33 mouse cellular contexts compared by ENCODE assay signal in the genomic region with DNA sequence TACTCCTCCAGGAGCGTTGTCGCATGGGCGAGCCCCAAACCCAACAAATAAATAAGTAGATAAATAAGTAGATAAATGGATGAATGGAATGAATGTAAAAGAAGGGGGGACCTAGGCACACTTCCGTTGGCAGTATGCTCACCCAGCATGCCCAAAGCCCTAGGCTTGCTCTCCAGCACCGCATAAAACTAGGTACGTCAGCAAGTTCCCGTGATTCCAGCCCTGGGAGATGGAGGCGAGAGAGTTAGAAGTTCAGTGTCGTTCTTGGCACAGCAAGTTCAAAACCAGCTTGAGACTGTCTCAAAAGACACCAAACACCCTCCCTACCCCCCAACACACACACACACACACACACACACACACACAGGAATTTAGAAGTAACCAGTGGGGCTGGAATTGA. TPM values are rescaled to one million over a fixed set of nuclear protein-coding genes. Genes with fewer than 3 reads are reported as not detected.
DNase-seq lines count a peak whose midpoint lies in the region; ATAC-seq and TF ChIP-seq lines count a peak whose summit lies in the region.
"Had no signal": no experiment of that assay in that cellular context is flagged by ENCODE, and none has a peak within 500 bp of the region (broad histone marks: within the 10 kb centered on the region; RNA-seq: fewer than 3 reads in every experiment).

No protein-coding gene starts in this region.

- 69% methylated on average over 9 of the region's 9 CpGs for WGBS in heart, embryonic 13.5 days
- 70% methylated on average over 9 of the region's 9 CpGs for WGBS in heart, embryonic 12.5 days

- intact Hi-C loops in left cerebral cortex, adult 2 months (cut with DNase I), result no loop called here

- 0 out of 2 replicates have a peak overlapping the region, but pooled peaks have one; percentile 37 for H3K9ac ChIP-seq in heart, embryonic 13.5 days
- H3K9ac ChIP-seq in heart, embryonic 12.5 days, result no peak overlapping the region
- H3K9ac ChIP-seq: embryonic facial prominence, embryonic 12.5 days; embryonic facial prominence, embryonic 15.5 days; forebrain, embryonic 12.5 days; forebrain, embryonic 15.5 days; hindbrain, embryonic 14.5 days had no signal

- H3K36me3 ChIP-seq in heart, embryonic 13.5 days, result peaks cover 27% of the 10 kb centered on the region
- H3K36me3 ChIP-seq in heart, embryonic 12.5 days, result peaks cover 21% of the 10 kb centered on the region

- H3K4me3 ChIP-seq in heart, embryonic 13.5 days, result no peak overlapping the region
- H3K4me3 ChIP-seq in heart, embryonic 12.5 days, result no peak overlapping the region
- H3K4me3 ChIP-seq in left cerebral cortex, adult 2 months, result no peak overlapping the region
- H3K4me3 ChIP-seq: embryonic facial prominence, embryonic 12.5 days; embryonic facial prominence, embryonic 15.5 days; forebrain, embryonic 12.5 days; forebrain, embryonic 15.5 days; heart, adult 2 months had no signal

- no peak overlapping the region for H3K4me2 ChIP-seq in heart, embryonic 13.5 days
- no peak overlapping the region for H3K4me2 ChIP-seq in heart, embryonic 12.5 days
- H3K4me2 ChIP-seq: embryonic facial prominence, embryonic 12.5 days; embryonic facial prominence, embryonic 15.5 days; forebrain, embryonic 12.5 days; forebrain, embryonic 15.5 days; hindbrain, embryonic 14.5 days had no signal

- no peaks in the 10 kb centered on the region for H3K27me3 ChIP-seq in heart, embryonic 13.5 days (replicated peaks)
- no peaks in the 10 kb centered on the region for H3K27me3 ChIP-seq in heart, embryonic 12.5 days (replicated peaks)
- H3K27me3 ChIP-seq: CH12.LX; embryonic facial prominence, embryonic 12.5 days; embryonic facial prominence, embryonic 15.5 days; forebrain, embryonic 12.5 days; forebrain, embryonic 15.5 days; Patski had no signal

- ATAC-seq in heart, embryonic 13.5 days (ENCODE audit: extremely low read depth, insufficient number of reproducible peaks, low FRiP score, low TSS enrichment), result no peak
- ATAC-seq in heart, embryonic 12.5 days (ENCODE audit: insufficient number of reproducible peaks, low FRiP score), result no peak
- ATAC-seq: forebrain, embryonic 15.5 days; hindbrain, postnatal 0 days; inflammation-experienced regulatory T-cells, adult 6 months; intestine, embryonic 16.5 days; Patski had no signal

- no peak overlapping the region for H3K27ac ChIP-seq in heart, embryonic 13.5 days (replicated peaks)
- H3K27ac ChIP-seq in heart, embryonic 12.5 days (ENCODE audit: poor library complexity, severe bottlenecking), result no peak overlapping the region
- peak overlapping the region; percentile 38; the same call in 1 of the 2 replicates for H3K27ac ChIP-seq in left cerebral cortex, adult 2 months
- H3K27ac ChIP-seq: embryonic facial prominence, embryonic 12.5 days; embryonic facial prominence, embryonic 15.5 days; forebrain, embryonic 12.5 days; hindbrain, embryonic 14.5 days had no signal

- no peaks in the 10 kb centered on the region for H3K9me3 ChIP-seq in heart, embryonic 13.5 days
- no peaks in the 10 kb centered on the region for H3K9me3 ChIP-seq in heart, embryonic 12.5 days (replicated peaks)
- H3K9me3 ChIP-seq: embryonic facial prominence, embryonic 12.5 days; embryonic facial prominence, embryonic 15.5 days; forebrain, embryonic 12.5 days; forebrain, embryonic 15.5 days; G1E had no signal

- no peak for TF ChIP-seq CTCF in left cerebral cortex, adult 2 months (IDR thresholded peaks at IDR 0.05)

- DNase-seq in cerebellum, adult 9-11 months, result peak; percentile 58
- no peak for DNase-seq in cerebellum, adult 8-10 months
- DNase-seq in left cerebral cortex, adult 2 months (ENCODE audit: extremely low spot score in 1 of 2, low spot score in 2 of 2), result no peak
- DNase-seq in left cerebral cortex, adult 9 months (ENCODE audit: low spot score in 2 of 2), result no peak
- DNase-seq: B cell, adult 2 months; cerebellum, adult 9-10 months; gastrocnemius, postnatal 10 days; gastrocnemius, postnatal 36 days; heart, adult 2 months; heart, postnatal 14 days; heart, postnatal 4 days; kidney, adult 18-20 months had no signal

- H3K4me1 ChIP-seq in heart, embryonic 13.5 days, result peaks cover 55% of the 10 kb centered on the region
- H3K4me1 ChIP-seq in heart, embryonic 12.5 days (replicated peaks), result peaks cover 50% of the 10 kb centered on the region

RNA-seq across cellular contexts. Expression of a gene that starts 10.9 kb away (rescaled TPM):
- polyA plus RNA-seq in heart, embryonic 13.5 days (2015; fragmentation: Nextera tagmentation; extraction: Ambion mirVana), result 18.0 and 18.3 TPM in 2 replicates
- polyA plus RNA-seq in heart, embryonic 12.5 days (2016; fragmentation: Nextera tagmentation; extraction: Ambion mirVana), result 25.1 and 28.4 TPM in 2 replicates
- 100 to 1,000 TPM; 304 to 314 TPM for total RNA-seq in left cerebral cortex, adult 2 months (2021)

RNA-seq across cellular contexts. Expression of a gene that starts 37.2 kb away (rescaled TPM):
- 37.3 and 41.5 TPM in 2 replicates for polyA plus RNA-seq in heart, embryonic 13.5 days (2015; fragmentation: Nextera tagmentation; extraction: Ambion mirVana)
- 36.1 and 37.2 TPM in 2 replicates for polyA plus RNA-seq in heart, embryonic 12.5 days (2016; fragmentation: Nextera tagmentation; extraction: Ambion mirVana)
- 100 to 1,000 TPM; 127 to 131 TPM for total RNA-seq in left cerebral cortex, adult 2 months (2021)

RNA-seq across cellular contexts. Expression of a gene that starts 49.9 kb away (rescaled TPM):
- 0.27 and 0.47 TPM in 2 replicates for polyA plus RNA-seq in heart, embryonic 13.5 days (2015; fragmentation: Nextera tagmentation; extraction: Ambion mirVana)
- polyA plus RNA-seq in heart, embryonic 12.5 days (2016; fragmentation: Nextera tagmentation; extraction: Ambion mirVana), result 0.54 and 0.58 TPM in 2 replicates
- total RNA-seq in left cerebral cortex, adult 2 months (2021), result 10 to 100 TPM; 68.8 to 83.8 TPM
- total RNA-seq: CH12.LX; granulocyte monocyte progenitor cell, adult 5-6 weeks had no signal
- polyA plus RNA-seq: inflammation-experienced regulatory T-cells, adult 6 months; Patski had no signal

RNA-seq across cellular contexts. Expression of a gene that starts 50.0 kb away (rescaled TPM):
- not detected in 2 replicates for polyA plus RNA-seq in heart, embryonic 13.5 days (2015; fragmentation: Nextera tagmentation; extraction: Ambion mirVana)
- polyA plus RNA-seq in heart, embryonic 12.5 days (2016; fragmentation: Nextera tagmentation; extraction: Ambion mirVana), result not detected in 2 replicates
- total RNA-seq in left cerebral cortex, adult 2 months (2021), result 1 to 10 TPM; 1.8 to 2.2 TPM
- total RNA-seq: adrenal gland, adult 18-20 months; adrenal gland, postnatal 10 days; adrenal gland, postnatal 36 days; CH12.LX; common myeloid progenitor, adult 5-6 weeks; gastrocnemius, adult 18-20 months; gastrocnemius, postnatal 10 days; gastrocnemius, postnatal 36 days; granulocyte monocyte progenitor cell, adult 5-6 weeks; heart, adult 2 months; heart, postnatal 14 days; heart, postnatal 4 days; hindbrain, postnatal 0 days had no signal
- polyA plus RNA-seq: embryonic facial prominence, embryonic 12.5 days; embryonic facial prominence, embryonic 15.5 days; forebrain, embryonic 12.5 days; heart, adult 2 months; heart, embryonic 14.5 days; hindbrain, embryonic 11.5 days; inflammation-experienced regulatory T-cells, adult 6 months; intestine, embryonic 16.5 days; Patski had no signal

RNA-seq across cellular contexts. Expression of a gene that starts 59.7 kb away (rescaled TPM):
- polyA plus RNA-seq in heart, embryonic 13.5 days (2015; fragmentation: Nextera tagmentation; extraction: Ambion mirVana), result not detected in 2 replicates
- not detected in 2 replicates for polyA plus RNA-seq in heart, embryonic 12.5 days (2016; fragmentation: Nextera tagmentation; extraction: Ambion mirVana)
- under 1 TPM in 1 of 2 experiments, not detected in 1; 0.84 TPM for total RNA-seq in left cerebral cortex, adult 2 months (2021)
- total RNA-seq: adrenal gland, adult 18-20 months; adrenal gland, postnatal 10 days; adrenal gland, postnatal 36 days; CH12.LX; common myeloid progenitor, adult 5-6 weeks; gastrocnemius, adult 18-20 months; gastrocnemius, postnatal 10 days; gastrocnemius, postnatal 36 days; granulocyte monocyte progenitor cell, adult 5-6 weeks; heart, adult 2 months; heart, postnatal 14 days; heart, postnatal 4 days; hindbrain, postnatal 0 days had no signal
- polyA plus RNA-seq: embryonic facial prominence, embryonic 12.5 days; embryonic facial prominence, embryonic 15.5 days; forebrain, embryonic 12.5 days; forebrain, embryonic 15.5 days; G1E; heart, adult 2 months; heart, embryonic 14.5 days; hindbrain, embryonic 11.5 days; hindbrain, embryonic 14.5 days; hindbrain, postnatal 0 days; inflammation-experienced regulatory T-cells, adult 6 months; intestine, embryonic 16.5 days; Patski had no signal
